Mouse (Mus musculus) embryonic facial prominence, embryonic 13.5 days (tissue): Measurements from ENCODE around the gene Pole. TPM values are rescaled to one million over a fixed set of nuclear protein-coding genes. Genes with fewer than 3 reads are reported as not detected.

Experiments
- ATAC-seq: fragments of 200-750 bp; cut with Nextera tagmentation; 2 replicates; pipeline ENCODE4 v1.8.0; 2017; ENCODE audit warnings: low read depth; ENCODE audit not compliant: insufficient number of reproducible peaks, insufficient read depth, low FRiP score, low TSS enrichment
- H3K27ac ChIP-seq: fragments of 300-500 bp; sonication (generic); 2 replicates; pipeline ENCODE4 v1.5.1; 2015; ENCODE audit warnings: moderate library complexity, mild to moderate bottlenecking, inconsistent platforms
- H3K27me3 ChIP-seq: fragments of 300-500 bp; sonication (generic); 2 replicates; pipeline ENCODE4 v1.6.1; 2015; ENCODE audit warnings: mild to moderate bottlenecking, inconsistent platforms
- H3K36me3 ChIP-seq: fragments of 300-500 bp; sonication (generic); 2 replicates; pipeline ENCODE4 v1.6.1; 2015; ENCODE audit warnings: mild to moderate bottlenecking, inconsistent platforms
- H3K4me1 ChIP-seq: fragments of 300-500 bp; sonication (generic); 2 replicates; pipeline ENCODE4 v1.6.1; 2015; ENCODE audit warnings: inconsistent platforms
- H3K4me2 ChIP-seq: fragments of 300-500 bp; sonication (generic); 2 replicates; pipeline ENCODE4 v1.6.1; 2015; ENCODE audit warnings: moderate library complexity, mild to moderate bottlenecking, inconsistent platforms
- H3K4me3 ChIP-seq: fragments of 300-500 bp; sonication (generic); 2 replicates; pipeline ENCODE4 v1.5.1; 2015; ENCODE audit warnings: mild to moderate bottlenecking, inconsistent platforms
- H3K9ac ChIP-seq: fragments of 300-500 bp; sonication (generic); 2 replicates; pipeline ENCODE4 v1.6.1; 2015; ENCODE audit warnings: mild to moderate bottlenecking, inconsistent platforms
- H3K9me3 ChIP-seq: fragments of 300-500 bp; sonication (generic); 2 replicates; pipeline ENCODE4 v1.6.1; 2016; ENCODE audit warnings: inconsistent platforms
- WGBS: fragments of 180-500 bp; shearing (Covaris S2); methylation state at CpG from one replicate; pipeline ENCODE4 v1.1.7; 2015; ENCODE audit warnings: mixed read lengths; 5-methylcytosine and 5-hydroxymethylcytosine counted together
- polyA plus RNA-seq: library from polyadenylated mRNA; unstranded; fragments of >200 nt; fragmentation: Nextera tagmentation; extraction: Ambion mirVana; gene quantifications from 2 replicates; pipeline ENCODE4 v1.2.1, GENCODE M21; 2015

The Pole gene
- polyA plus RNA-seq, 1 experiment from 2014 or later: 32.6 TPM

- no peak overlapping the region for H3K27ac ChIP-seq
- H3K4me3 ChIP-seq: no peak overlapping the region
- H3K27me3 ChIP-seq: peaks cover 38% of the 10 kb centered on the region
- WGBS: 72% methylated on average over 4 of the region's 4 CpGs
- H3K4me2 ChIP-seq: no peak overlapping the region
- no peaks in the 10 kb centered on the region for H3K36me3 ChIP-seq
- H3K9me3 ChIP-seq: no peaks in the 10 kb centered on the region
- peaks cover 23% of the 10 kb centered on the region for H3K4me1 ChIP-seq
- H3K9ac ChIP-seq: no peak overlapping the region
- ATAC-seq: no peak
Observed at GRCm38 (mm10) chr5:110345553-110345952, 59.4 kb downstream of the Pole start.

GRCm38 (mm10) chr5:110347006-110347405 is 60.9 kb downstream of the Pole start:
- H3K27me3 ChIP-seq: peaks cover 25% of the 10 kb centered on the region
- H3K27ac ChIP-seq: no peak overlapping the region
- H3K36me3 ChIP-seq: no peaks in the 10 kb centered on the region
- H3K4me2 ChIP-seq: no peak overlapping the region
- H3K9me3 ChIP-seq: no peaks in the 10 kb centered on the region
- no peak for ATAC-seq
- peaks cover 23% of the 10 kb centered on the region for H3K4me1 ChIP-seq
- H3K4me3 ChIP-seq: no peak overlapping the region
- 80% methylated on average over 8 of the region's 8 CpGs for WGBS
- H3K9ac ChIP-seq: no peak overlapping the region

GRCm38 (mm10) chr5:110354716-110355115 is 68.6 kb downstream of the Pole start:
- no peak for ATAC-seq
- 10% methylated on average over 7 of the region's 7 CpGs for WGBS
- Histone ChIP-seq H3K9ac (no peak overlapping the region), H3K4me1 (peaks cover 7% of the 10 kb centered on the region; the same call in 1 of the 2 replicates), H3K36me3 (no peaks in the 10 kb centered on the region), H3K4me2 (peak overlapping the region; percentile 24; the same call in 1 of the 2 replicates), H3K4me3 (no peak overlapping the region), H3K27me3 (peaks cover 19% of the 10 kb centered on the region), H3K9me3 (no peaks in the 10 kb centered on the region), H3K27ac (no peak overlapping the region)

GRCm38 (mm10) chr5:110357531-110358179 is 71.5 kb downstream of the Pole start:
- Histone ChIP-seq H3K9me3 (no peaks in the 10 kb centered on the region), H3K36me3 (0 out of 2 replicates have a peak, but pooled peaks cover 4% of the 10 kb centered on the region), H3K27me3 (peaks cover 19% of the 10 kb centered on the region), H3K27ac (no peak overlapping the region), H3K4me2 (no peak overlapping the region), H3K4me1 (peaks cover 7% of the 10 kb centered on the region; the same call in 1 of the 2 replicates), H3K9ac (no peak overlapping the region), H3K4me3 (no peak overlapping the region)
- ATAC-seq: no peak
- WGBS: 32% methylated on average over 9 of the region's 9 CpGs

- H3K4me2 ChIP-seq: no peak overlapping the region
- H3K36me3 ChIP-seq: peaks cover 17% of the 10 kb centered on the region; the same call in 1 of the 2 replicates
- WGBS: 87% methylated on average over 6 of the region's 6 CpGs
- H3K4me1 ChIP-seq: peaks cover 26% of the 10 kb centered on the region
- H3K4me3 ChIP-seq: no peak overlapping the region
- ATAC-seq: no peak
- H3K9ac ChIP-seq: no peak overlapping the region
- H3K9me3 ChIP-seq: no peaks in the 10 kb centered on the region
- H3K27ac ChIP-seq: no peak overlapping the region
- H3K27me3 ChIP-seq: no peaks in the 10 kb centered on the region
Observed at GRCm38 (mm10) chr5:110361465-110361864, 75.4 kb downstream of the Pole start.

GRCm38 (mm10) chr5:110362813-110363178 is 76.7 kb downstream of the Pole start:
- no peaks in the 10 kb centered on the region for H3K9me3 ChIP-seq
- peak overlapping the region; percentile 90 for H3K4me2 ChIP-seq
- H3K4me1 ChIP-seq: peaks cover 24% of the 10 kb centered on the region
- 3% methylated on average over 28 of the region's 28 CpGs for WGBS
- H3K36me3 ChIP-seq: peaks cover 27% of the 10 kb centered on the region
- peak overlapping the region; percentile 70 for H3K9ac ChIP-seq
- no peak for ATAC-seq
- peak overlapping the region; percentile 55 for H3K4me3 ChIP-seq
- no peak overlapping the region for H3K27ac ChIP-seq
- no peaks in the 10 kb centered on the region for H3K27me3 ChIP-seq

- H3K36me3 ChIP-seq: peaks cover 30% of the 10 kb centered on the region
- H3K9ac ChIP-seq: peak overlapping the region; percentile 70
- H3K4me1 ChIP-seq: peaks cover 19% of the 10 kb centered on the region
- H3K9me3 ChIP-seq: no peaks in the 10 kb centered on the region
- ATAC-seq: 0 out of 2 replicates have a peak, but pooled peaks have one; percentile 52
- peak overlapping the region; percentile 55 for H3K4me3 ChIP-seq
- 2% methylated on average over 72 of the region's 72 CpGs for WGBS
- H3K27ac ChIP-seq: peak overlapping the region; percentile 19; the same call in 1 of the 2 replicates
- H3K4me2 ChIP-seq: peak overlapping the region; percentile 90
- H3K27me3 ChIP-seq: no peaks in the 10 kb centered on the region
Observed at GRCm38 (mm10) chr5:110363179-110363821, 77.2 kb downstream of the Pole start.

- H3K36me3 ChIP-seq: peaks cover 37% of the 10 kb centered on the region
- H3K27ac ChIP-seq: peak overlapping the region; percentile 19; the same call in 1 of the 2 replicates
- H3K9ac ChIP-seq: peak overlapping the region; percentile 70; the same call in 1 of the 2 replicates
- WGBS: 27% methylated on average over 11 of the region's 11 CpGs
- no peaks in the 10 kb centered on the region for H3K27me3 ChIP-seq
- 0 out of 2 replicates have a peak, but pooled peaks have one; percentile 16 for ATAC-seq
- H3K4me1 ChIP-seq: peaks cover 19% of the 10 kb centered on the region
- H3K4me2 ChIP-seq: peak overlapping the region; percentile 90
- H3K9me3 ChIP-seq: no peaks in the 10 kb centered on the region
- H3K4me3 ChIP-seq: peak overlapping the region; percentile 55
Observed at GRCm38 (mm10) chr5:110363822-110364545, 77.9 kb downstream of the Pole start.

GRCm38 (mm10) chr5:110376802-110377433 is 90.8 kb downstream of the Pole start:
- Histone ChIP-seq H3K9ac (no peak overlapping the region), H3K27me3 (no peaks in the 10 kb centered on the region), H3K4me1 (no peaks in the 10 kb centered on the region), H3K4me3 (no peak overlapping the region), H3K9me3 (no peaks in the 10 kb centered on the region), H3K27ac (no peak overlapping the region), H3K4me2 (no peak overlapping the region), H3K36me3 (peaks cover 86% of the 10 kb centered on the region)
- no peak for ATAC-seq
- 60% methylated on average over 8 of the region's 8 CpGs for WGBS

GRCm38 (mm10) chr5:110378181-110378583 is 92.1 kb downstream of the Pole start:
- no peak for ATAC-seq

GRCm38 (mm10) chr5:110379086-110379485 is 93.0 kb downstream of the Pole start:
- no peaks in the 10 kb centered on the region; the same call in 1 of the 2 replicates for H3K4me1 ChIP-seq
- no peak overlapping the region for H3K27ac ChIP-seq
- H3K36me3 ChIP-seq: peaks cover 75% of the 10 kb centered on the region
- no peak overlapping the region; the same call in 1 of the 2 replicates for H3K9ac ChIP-seq
- no peak; the same call in 1 of the 2 replicates for ATAC-seq
- 88% methylated on average over 15 of the region's 15 CpGs for WGBS
- no peaks in the 10 kb centered on the region for H3K9me3 ChIP-seq
- no peak overlapping the region for H3K4me3 ChIP-seq
- H3K4me2 ChIP-seq: no peak overlapping the region
- H3K27me3 ChIP-seq: no peaks in the 10 kb centered on the region

More at GRCm38 (mm10) chr5:110378181-110378583, 92.1 kb downstream of the Pole start:
- H3K9ac ChIP-seq: no peak overlapping the region
- WGBS: 35% methylated on average over 20 of the region's 20 CpGs
- H3K9me3 ChIP-seq: no peaks in the 10 kb centered on the region
- no peak overlapping the region for H3K27ac ChIP-seq
- H3K27me3 ChIP-seq: no peaks in the 10 kb centered on the region
- no peak overlapping the region for H3K4me3 ChIP-seq
- H3K36me3 ChIP-seq: peaks cover 84% of the 10 kb centered on the region
- H3K4me1 ChIP-seq: no peaks in the 10 kb centered on the region; the same call in 1 of the 2 replicates
- H3K4me2 ChIP-seq: no peak overlapping the region; the same call in 1 of the 2 replicates
